In the genomic region with DNA sequence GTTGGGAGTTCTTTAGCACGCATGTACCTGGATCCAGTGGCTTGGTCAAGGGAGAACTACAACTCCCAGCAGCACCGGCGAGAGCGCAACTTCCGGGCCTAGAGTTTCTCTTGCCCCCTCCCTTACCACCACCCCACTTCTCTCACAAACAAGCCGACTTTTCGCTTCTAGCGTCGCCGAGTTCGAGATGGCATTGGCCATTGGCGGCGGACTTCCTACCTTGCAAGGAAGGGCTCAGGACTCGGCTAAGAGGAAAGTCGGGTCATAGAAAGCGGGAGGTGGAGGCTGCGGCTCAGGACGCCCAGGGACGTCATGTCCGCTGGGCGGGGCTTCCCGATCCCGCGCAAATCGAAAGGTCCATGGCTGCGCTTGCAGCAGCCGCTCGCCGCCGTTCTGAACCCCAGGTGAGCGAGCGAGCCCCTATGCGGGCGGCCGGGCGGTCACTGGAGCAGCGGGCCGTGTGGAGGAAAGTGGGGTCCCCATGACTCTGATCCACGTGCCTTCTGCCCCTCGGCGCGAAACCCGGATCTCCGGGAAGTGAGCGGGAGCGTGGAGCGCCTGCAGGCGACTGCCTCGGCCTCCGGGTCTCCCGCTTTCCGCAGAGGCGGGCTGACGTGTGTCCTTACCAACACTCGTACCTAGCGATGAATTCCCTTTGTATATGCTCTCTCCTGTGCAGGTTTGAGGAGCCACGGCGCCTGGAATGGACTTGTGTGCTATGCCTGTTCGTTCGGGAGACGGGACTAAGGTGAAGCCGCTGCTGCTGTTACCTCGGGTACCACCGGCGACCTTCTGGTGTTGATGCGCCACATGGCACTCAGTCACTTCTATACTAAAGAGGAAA, we compare ENCODE assay signal across 8 mouse cellular contexts. TPM values are rescaled to one million over a fixed set of nuclear protein-coding genes. Genes with fewer than 3 reads are reported as not detected.
DNase-seq lines count a peak whose midpoint lies in the region; ATAC-seq and TF ChIP-seq lines count a peak whose summit lies in the region.

Gene Exo1, plus strand, starts transcription at position 129 of the 844 bp plus-strand sequence.

- no peak for TF ChIP-seq POLR2A in bone marrow, adult 2 months (IDR thresholded peaks at IDR 0.05; ENCODE audit: borderline replicate concordance, control insufficient read depth, low read depth, low read length)
- TF ChIP-seq POLR2A in limb, embryonic 14.5 days (IDR thresholded peaks at IDR 0.05; ENCODE audit: borderline replicate concordance, extremely low read depth, insufficient read depth, insufficient read length), result no peak

- peak; percentile 91 for ATAC-seq in embryonic facial prominence, embryonic 15.5 days (ENCODE audit: insufficient number of reproducible peaks, low FRiP score, low TSS enrichment, low read depth)
- peak; percentile 97 for ATAC-seq in limb, embryonic 14.5 days (ENCODE audit: low FRiP score, low read depth)
- ATAC-seq in midbrain, postnatal 0 days (ENCODE audit: low FRiP score), result peak; percentile 96

- H3K27ac ChIP-seq in bone marrow, adult 2 months (ENCODE audit: control insufficient read depth, insufficient read depth, low read depth, low read length, poor library complexity), result peak within 1 kb of the TSS; percentile 94
- peak within 1 kb of the TSS; percentile 94 for H3K27ac ChIP-seq in embryonic facial prominence, embryonic 15.5 days (replicated peaks)
- H3K27ac ChIP-seq in limb, embryonic 14.5 days (replicated peaks; ENCODE audit: low read depth, low read length), result peak within 1 kb of the TSS; percentile 94
- H3K27ac ChIP-seq in midbrain, postnatal 0 days (ENCODE audit: low read depth, low read length), result peak within 1 kb of the TSS; percentile 92

- peak within 1 kb of the TSS; percentile 99 for H3K4me3 ChIP-seq in bone marrow, adult 2 months (replicated peaks; ENCODE audit: control insufficient read depth, low read depth, low read length)
- H3K4me3 ChIP-seq in embryonic facial prominence, embryonic 15.5 days (replicated peaks), result peak within 1 kb of the TSS; percentile 84
- peak within 1 kb of the TSS; percentile 75 for H3K4me3 ChIP-seq in limb, embryonic 14.5 days (replicated peaks; ENCODE audit: low read length)
- peak within 1 kb of the TSS; percentile 74 for H3K4me3 ChIP-seq in midbrain, postnatal 0 days (ENCODE audit: low read depth, low read length)

- no peak for TF ChIP-seq CTCF in bone marrow, adult 2 months (IDR thresholded peaks at IDR 0.05; ENCODE audit: control insufficient read depth, insufficient read depth, low read length)
- TF ChIP-seq CTCF in midbrain, postnatal 0 days (IDR thresholded peaks at IDR 0.05), result no peak

- under 1% methylated on average over 66 of the region's 66 CpGs for WGBS in bone marrow, adult 2 months
- under 1% methylated on average over 66 of the region's 66 CpGs for WGBS in embryonic facial prominence, embryonic 15.5 days
- WGBS in limb, embryonic 14.5 days, result 1% methylated on average over 66 of the region's 66 CpGs
- under 1% methylated on average over 66 of the region's 66 CpGs for whole genome bisulfite sequencing in midbrain, postnatal 0 days

- H3K36me3 ChIP-seq in embryonic facial prominence, embryonic 15.5 days, result peaks cover 10% of the 10 kb centered on the region; the same call in 1 of the 2 replicates
- peaks cover 3% of the 10 kb centered on the region; the same call in 1 of the 2 replicates for H3K36me3 ChIP-seq in limb, embryonic 14.5 days (ENCODE audit: control insufficient read depth, insufficient read depth, low read length)
- H3K36me3 ChIP-seq in midbrain, postnatal 0 days (ENCODE audit: insufficient read depth, low read length), result no peaks in the 10 kb centered on the region

- H3K4me1 ChIP-seq in bone marrow, adult 2 months (ENCODE audit: control insufficient read depth, insufficient read depth, low read length), result no peaks in the 10 kb centered on the region; the same call in 1 of the 2 replicates
- peaks cover 9% of the 10 kb centered on the region for H3K4me1 ChIP-seq in embryonic facial prominence, embryonic 15.5 days
- H3K4me1 ChIP-seq in limb, embryonic 14.5 days (ENCODE audit: control insufficient read depth, insufficient read depth, low read length), result 0 out of 2 replicates have a peak, but pooled peaks cover 3% of the 10 kb centered on the region
- no peaks in the 10 kb centered on the region for H3K4me1 ChIP-seq in midbrain, postnatal 0 days (ENCODE audit: insufficient read depth, low read length)

- peak within 1 kb of the TSS; percentile 71 for H3K9ac ChIP-seq in embryonic facial prominence, embryonic 15.5 days
- H3K9ac ChIP-seq in limb, embryonic 14.5 days (ENCODE audit: low read depth, low read length, severe bottlenecking), result peak within 1 kb of the TSS; percentile 83
- H3K9ac ChIP-seq in midbrain, postnatal 0 days (replicated peaks; ENCODE audit: low read length, poor library complexity, severe bottlenecking), result peak within 1 kb of the TSS; percentile 80

- H3K9me3 ChIP-seq in embryonic facial prominence, embryonic 15.5 days (replicated peaks), result no peaks in the 10 kb centered on the region
- no peaks in the 10 kb centered on the region for H3K9me3 ChIP-seq in limb, embryonic 14.5 days (ENCODE audit: control insufficient read depth, low read length)
- no peaks in the 10 kb centered on the region for H3K9me3 ChIP-seq in midbrain, postnatal 0 days (ENCODE audit: low read length)

- DNase-seq in 416B (ENCODE audit: low read depth), result peak; percentile 87
- peak; percentile 81 for DNase-seq in heart, adult 8-10 months (ENCODE audit: low spot score)
- peak; percentile 89 for DNase-seq in kidney, adult 9 months
- DNase-seq in limb, embryonic 14.5 days (ENCODE audit: low spot score), result peak; percentile 89
- DNase-seq in midbrain, postnatal 0 days (ENCODE audit: low spot score), result peak; percentile 87
- peak; percentile 75 to 79 for DNase-seq in spleen, postnatal 14 days (ENCODE audit: low spot score in 2 of 2)

- H3K27me3 ChIP-seq in embryonic facial prominence, embryonic 15.5 days, result no peaks in the 10 kb centered on the region
- no peaks in the 10 kb centered on the region for H3K27me3 ChIP-seq in limb, embryonic 14.5 days (ENCODE audit: control insufficient read depth, insufficient read depth, low read length)
- no peaks in the 10 kb centered on the region for H3K27me3 ChIP-seq in midbrain, postnatal 0 days (ENCODE audit: insufficient read depth, low read length)

- peak within 1 kb of the TSS; percentile 91 for H3K4me2 ChIP-seq in embryonic facial prominence, embryonic 15.5 days (replicated peaks)
- peak within 1 kb of the TSS; percentile 70 for H3K4me2 ChIP-seq in limb, embryonic 14.5 days (replicated peaks; ENCODE audit: low read depth, low read length, severe bottlenecking)
- H3K4me2 ChIP-seq in midbrain, postnatal 0 days (ENCODE audit: low read depth, low read length, poor library complexity, severe bottlenecking), result peak within 1 kb of the TSS; percentile 86

RNA-seq across cellular contexts. Expression of gene Exo1, which starts in this region (rescaled TPM):
- 18.2 and 23.0 TPM in 2 replicates for polyA plus RNA-seq in bone marrow, adult 2 months (2011; ENCODE audit: insufficient read depth, insufficient read length, low replicate concordance, missing spikeins)
- 44.1 and 46.5 TPM in 2 replicates for polyA plus RNA-seq in embryonic facial prominence, embryonic 15.5 days (2015; fragmentation: Nextera tagmentation; extraction: Ambion mirVana)
- under 1 TPM in 1 of 4 experiments, not detected in 3; 0.57 TPM for total RNA-seq in heart, adult 8-10 months (2022)
- 8.9 and 15.8 TPM in 2 replicates for polyA plus RNA-seq in limb, embryonic 14.5 days (2012; rRNA removed)
- polyA plus RNA-seq in limb, embryonic 14.5 days (2014; fragmentation: Nextera tagmentation; extraction: Ambion mirVana), result 47.3 and 49.0 TPM in 2 replicates
- total RNA-seq in midbrain, postnatal 0 days (2014; rRNA removed), result 1.1 and 2.1 TPM in 2 replicates
- polyA plus RNA-seq in midbrain, postnatal 0 days (2015; fragmentation: Nextera tagmentation; extraction: Ambion mirVana), result 1.4 and 1.6 TPM in 2 replicates

Comparison
In these comparisons a context has a peak if more than half of its experiments do, and no peak if none do; other contexts are left out.
1. Peak in every context shown above with its lines: DNase-seq, ATAC-seq, H3K4me3 ChIP-seq and H3K27ac ChIP-seq.
2. Peak in DNase-seq in heart, adult 8-10 months; RNA of the gene not detected or under 1 TPM.